Mouse (Mus musculus) myocyte (in vitro differentiated cells): Measurements from ENCODE around the gene Gm20388.

Experiments used
- CEBPB ChIP-seq: IDR thresholded peaks from 2 replicates; pipeline ENCODE4 v1.6.1; 2011; ENCODE audit warnings: mild to moderate bottlenecking, moderate library complexity; ENCODE audit not compliant: poor library complexity, insufficient read depth, severe bottlenecking
- MAX ChIP-seq: IDR thresholded peaks from one replicate; pipeline ENCODE4 v1.6.1; 2011; ENCODE audit warnings: low read depth, mild to moderate bottlenecking, control low read depth
- POLR2A ChIP-seq: IDR thresholded peaks from one replicate; pipeline ENCODE4 v1.6.1; 2011; ENCODE audit warnings: low read depth, mild to moderate bottlenecking, control low read depth, moderate library complexity; ENCODE audit not compliant: insufficient read length
- USF1 ChIP-seq: IDR thresholded peaks from one replicate; pipeline ENCODE4 v1.6.1; 2011; ENCODE audit warnings: low read depth, mild to moderate bottlenecking, control low read depth, moderate library complexity

GRCm38 (mm10) chr8:120867386-120867785 lies 956.7 kb downstream of the Gm20388 start:
- TF ChIP-seq POLR2A (no peak), USF1 (no peak), MAX (no peak), CEBPB (no peak)
